Mouse (Mus musculus) liver, embryonic 15.5 days (tissue): Measurements from ENCODE around the gene Foxl1. TPM values are rescaled to one million over a fixed set of nuclear protein-coding genes. Genes with fewer than 3 reads are reported as not detected.

ENCODE experiments used
- ATAC-seq: fragments of 200-750 bp; cut with Nextera tagmentation; 2 replicates; pipeline ENCODE4 v1.8.0; 2017; ENCODE audit warnings: moderate number of reproducible peaks, mild to moderate bottlenecking, moderate library complexity; ENCODE audit not compliant: insufficient read depth
- H3K27ac ChIP-seq: fragments of 300-500 bp; sonication (generic); replicated peaks from 2 replicates; pipeline ENCODE4 v1.5.1; 2015; ENCODE audit warnings: mild to moderate bottlenecking, inconsistent platforms
- H3K27me3 ChIP-seq: fragments of 300-500 bp; sonication (generic); 2 replicates; pipeline ENCODE4 v1.6.1; 2015; ENCODE audit warnings: mild to moderate bottlenecking, inconsistent platforms
- H3K36me3 ChIP-seq: fragments of 300-500 bp; sonication (generic); replicated peaks from 2 replicates; pipeline ENCODE4 v1.6.1; 2015; ENCODE audit warnings: moderate library complexity, mild to moderate bottlenecking, inconsistent platforms
- H3K4me1 ChIP-seq: fragments of 300-500 bp; sonication (generic); replicated peaks from 2 replicates; pipeline ENCODE4 v1.6.1; 2015; ENCODE audit warnings: inconsistent platforms
- H3K4me2 ChIP-seq: fragments of 300-500 bp; sonication (generic); 2 replicates; pipeline ENCODE4 v1.6.1; 2015; ENCODE audit warnings: moderate library complexity, mild to moderate bottlenecking, inconsistent platforms
- H3K4me3 ChIP-seq: fragments of 300-500 bp; sonication (generic); replicated peaks from 2 replicates; pipeline ENCODE4 v1.5.1; 2015; ENCODE audit warnings: mild to moderate bottlenecking, inconsistent platforms
- H3K9ac ChIP-seq: fragments of 300-500 bp; sonication (generic); 2 replicates; pipeline ENCODE4 v1.6.1; 2015; ENCODE audit warnings: moderate library complexity, mild to moderate bottlenecking, inconsistent platforms
- H3K9me3 ChIP-seq: fragments of 300-500 bp; sonication (generic); replicated peaks from 2 replicates; pipeline ENCODE4 v1.6.1; 2016; ENCODE audit warnings: inconsistent platforms
- WGBS: fragments of 180-500 bp; shearing (Covaris S2); methylation state at CpG from one replicate; pipeline ENCODE4 v1.1.7; 2015; ENCODE audit warnings: mixed read lengths; ENCODE audit not compliant: insufficient replicate concordance; 5-methylcytosine and 5-hydroxymethylcytosine counted together
- polyA plus RNA-seq: library from polyadenylated mRNA; unstranded; fragments of >200 nt; fragmentation: Nextera tagmentation; extraction: Ambion mirVana; gene quantifications from 2 replicates; pipeline ENCODE4 v1.2.1, GENCODE M21; 2015

The Foxl1 gene
- 0.09 and 0.12 TPM in 2 replicates for polyA plus RNA-seq

DNA sequence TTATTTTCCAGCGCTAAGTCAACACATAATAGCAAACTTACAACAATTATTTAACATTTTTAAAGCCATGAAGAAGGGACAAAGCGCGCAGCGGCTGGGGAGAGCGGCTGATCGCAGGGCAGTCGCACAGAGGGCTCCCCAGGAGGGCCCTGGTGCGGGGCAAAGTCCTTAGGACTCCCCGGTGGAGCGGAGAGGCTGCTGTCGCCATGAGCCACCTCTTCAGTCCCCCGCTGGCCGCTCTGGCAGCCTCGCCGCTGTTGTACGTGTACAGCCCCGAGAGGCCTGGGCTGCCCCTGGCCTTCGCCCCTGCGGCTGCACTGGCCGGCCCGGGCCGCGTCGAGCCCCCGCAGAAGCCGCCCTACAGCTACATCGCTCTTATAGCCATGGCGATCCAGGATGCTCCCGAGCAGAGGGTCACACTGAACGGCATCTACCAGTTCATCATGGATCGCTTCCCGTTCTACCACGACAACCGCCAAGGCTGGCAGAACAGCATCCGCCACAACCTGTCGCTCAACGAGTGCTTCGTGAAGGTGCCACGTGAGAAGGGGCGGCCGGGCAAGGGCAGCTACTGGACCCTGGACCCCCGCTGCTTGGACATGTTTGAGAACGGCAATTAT lies at the start of gene Foxl1:
Gene Foxl1 (plus strand): TSS at position 185 of the 620 bp plus-strand sequence.
- H3K36me3 ChIP-seq = no peaks in the 10 kb centered on the region
- no peak for ATAC-seq
- H3K4me2 ChIP-seq = no peak within 1 kb of the TSS
- H3K4me3 ChIP-seq = no peak within 1 kb of the TSS
- peaks cover 91% of the 10 kb centered on the region for H3K27me3 ChIP-seq
- no peak within 1 kb of the TSS for H3K27ac ChIP-seq
- WGBS = 3% methylated on average over 43 of the region's 43 CpGs
- no peak within 1 kb of the TSS for H3K9ac ChIP-seq
- H3K9me3 ChIP-seq = no peaks in the 10 kb centered on the region
- H3K4me1 ChIP-seq = peaks cover 10% of the 10 kb centered on the region; the same call in 1 of the 2 replicates

DNA sequence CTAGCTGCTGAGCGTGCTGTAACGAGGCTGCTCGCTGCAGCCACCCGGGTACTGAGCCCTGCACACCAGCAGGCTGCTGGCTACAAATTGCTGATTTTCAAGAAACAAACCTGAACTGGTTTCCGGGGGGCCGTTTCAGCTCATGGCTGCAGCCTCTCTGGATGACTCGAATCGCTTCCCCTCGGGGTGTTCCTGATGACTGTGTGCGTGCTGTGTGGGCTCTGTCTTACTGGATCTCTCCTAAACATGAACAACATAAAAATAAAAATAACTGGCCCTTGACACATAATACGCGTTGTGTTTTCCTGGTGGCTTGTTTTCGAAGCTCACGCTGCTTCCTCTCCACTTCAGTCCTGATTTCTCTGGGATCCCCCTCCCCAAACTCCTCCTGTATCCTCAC lies 49.0 kb upstream of the Foxl1 start:
- Histone ChIP-seq H3K4me2 (no peak overlapping the region), H3K36me3 (no peaks in the 10 kb centered on the region), H3K27me3 (peaks cover 100% of the 10 kb centered on the region), H3K4me3 (no peak overlapping the region), H3K9me3 (no peaks in the 10 kb centered on the region), H3K27ac (no peak overlapping the region), H3K9ac (no peak overlapping the region), H3K4me1 (peaks cover 6% of the 10 kb centered on the region)
- no peak for ATAC-seq
- WGBS = 15% methylated on average over 14 of the region's 14 CpGs

DNA sequence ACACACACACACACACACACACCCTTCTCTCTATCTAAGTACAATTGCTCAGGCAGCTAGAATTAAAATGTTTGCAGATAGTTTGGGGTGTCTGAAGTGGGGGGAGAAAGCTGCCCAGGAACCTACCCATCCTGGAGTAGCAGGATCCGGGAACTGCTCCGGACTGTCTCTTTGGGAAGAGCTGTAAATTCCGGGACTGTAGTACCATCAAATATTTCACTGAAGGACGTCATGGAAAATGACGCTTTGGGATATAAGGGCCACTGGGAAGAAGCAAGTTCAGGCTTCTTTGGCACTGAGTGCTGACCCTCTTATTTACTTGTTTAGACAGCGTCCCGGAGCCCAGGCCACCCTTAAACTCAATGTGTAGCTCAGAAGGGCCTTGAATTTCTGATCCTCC lies 48.5 kb upstream of the Foxl1 start:
- Histone ChIP-seq H3K27me3 (peaks cover 100% of the 10 kb centered on the region), H3K4me1 (peaks cover 6% of the 10 kb centered on the region), H3K9ac (no peak overlapping the region), H3K27ac (no peak overlapping the region), H3K4me2 (no peak overlapping the region), H3K36me3 (no peaks in the 10 kb centered on the region), H3K4me3 (no peak overlapping the region), H3K9me3 (no peaks in the 10 kb centered on the region)
- WGBS = 11% methylated on average over 7 of the region's 7 CpGs
- ATAC-seq = no peak

DNA sequence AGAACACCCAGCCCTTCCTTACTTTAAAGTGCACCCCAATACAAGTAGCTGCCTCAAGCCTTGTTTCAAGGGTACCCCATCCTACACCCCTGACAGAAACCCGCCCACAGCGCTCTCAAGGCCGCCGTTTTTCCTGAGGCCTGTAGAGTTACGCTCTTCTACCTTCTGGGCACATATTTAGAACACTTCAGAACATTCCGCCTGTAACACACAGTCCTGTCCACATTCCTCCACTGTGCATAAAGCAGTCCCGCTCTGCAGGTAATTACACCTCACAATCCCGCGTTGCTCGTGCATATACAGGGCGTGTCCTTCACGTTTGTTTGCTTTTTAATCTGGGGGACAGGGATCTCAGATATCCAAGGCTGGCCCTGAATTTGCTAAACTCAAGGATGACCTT lies 47.8 kb upstream of the Foxl1 start:
- no peak for ATAC-seq
- Histone ChIP-seq H3K4me3 (no peak overlapping the region), H3K9me3 (no peaks in the 10 kb centered on the region), H3K4me1 (peaks cover 11% of the 10 kb centered on the region), H3K27ac (no peak overlapping the region), H3K9ac (no peak overlapping the region), H3K36me3 (no peaks in the 10 kb centered on the region), H3K4me2 (no peak overlapping the region), H3K27me3 (peaks cover 100% of the 10 kb centered on the region)
- 14% methylated on average over 12 of the region's 12 CpGs for whole genome bisulfite sequencing

DNA sequence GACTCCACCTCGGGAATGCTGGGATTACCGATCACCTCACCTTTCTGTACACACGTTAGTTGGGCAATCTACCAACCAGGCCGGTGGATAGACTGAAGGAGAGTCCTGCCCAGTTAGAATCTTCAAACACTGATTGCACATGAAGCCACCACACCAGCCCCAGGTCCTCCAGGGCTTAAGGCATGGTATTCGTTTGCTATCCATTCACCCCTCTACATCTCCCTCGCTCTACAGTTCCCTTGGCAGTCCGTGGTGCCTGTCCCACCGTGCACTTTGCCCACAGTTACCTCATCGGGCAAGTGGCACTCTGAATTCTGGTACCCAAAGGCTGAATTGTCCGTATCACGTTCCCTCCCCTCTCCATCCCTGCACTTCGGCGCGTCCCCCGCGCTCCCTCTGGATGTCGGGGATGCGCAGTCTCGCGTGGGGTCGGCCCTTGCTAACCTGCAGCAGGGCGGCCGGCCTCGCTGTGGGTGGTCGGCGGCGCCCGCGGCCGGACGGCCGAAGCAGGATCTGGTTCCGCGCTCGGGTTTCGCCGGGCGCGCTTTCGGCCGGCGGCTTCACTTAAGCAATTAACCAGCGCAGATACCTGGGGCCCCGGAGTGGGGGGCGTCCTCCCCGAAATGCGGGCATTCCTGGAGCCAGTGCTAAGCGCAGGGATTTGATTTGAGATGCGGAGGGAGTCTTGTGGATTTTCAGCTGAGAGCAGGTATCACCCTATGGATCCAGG lies 47.2 kb upstream of the Foxl1 start:
- peaks cover 100% of the 10 kb centered on the region for H3K27me3 ChIP-seq
- no peak overlapping the region for H3K27ac ChIP-seq
- H3K36me3 ChIP-seq = no peaks in the 10 kb centered on the region
- H3K9ac ChIP-seq = no peak overlapping the region
- no peaks in the 10 kb centered on the region for H3K9me3 ChIP-seq
- 2% methylated on average over 48 of the region's 49 CpGs for WGBS
- peaks cover 11% of the 10 kb centered on the region for H3K4me1 ChIP-seq
- H3K4me2 ChIP-seq = peak overlapping the region; percentile 13; the same call in 1 of the 2 replicates
- no peak overlapping the region for H3K4me3 ChIP-seq
- ATAC-seq = no peak

DNA sequence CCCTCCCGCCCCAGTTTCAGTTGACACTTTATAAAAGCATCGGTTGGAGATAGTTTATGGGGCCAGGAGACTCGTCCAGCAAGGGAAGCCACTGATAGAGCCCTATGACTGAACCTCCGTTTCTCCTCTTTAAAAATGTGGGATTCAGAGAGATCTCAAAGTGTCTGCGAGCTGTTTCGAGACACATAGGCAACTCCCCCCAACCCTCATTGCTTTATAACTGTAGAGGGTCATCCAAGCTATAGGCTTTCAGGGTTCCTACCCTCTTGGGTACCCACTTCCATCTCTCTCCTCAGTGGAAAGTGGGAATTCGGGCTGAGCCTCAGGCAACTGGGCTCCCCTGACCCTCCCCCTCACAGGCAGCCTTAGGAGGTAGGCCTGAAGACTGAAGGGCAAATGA lies 46.3 kb upstream of the Foxl1 start:
- Histone ChIP-seq H3K4me3 (no peak overlapping the region), H3K9ac (no peak overlapping the region)
- 5% methylated on average over 7 of the region's 7 CpGs for WGBS

DNA sequence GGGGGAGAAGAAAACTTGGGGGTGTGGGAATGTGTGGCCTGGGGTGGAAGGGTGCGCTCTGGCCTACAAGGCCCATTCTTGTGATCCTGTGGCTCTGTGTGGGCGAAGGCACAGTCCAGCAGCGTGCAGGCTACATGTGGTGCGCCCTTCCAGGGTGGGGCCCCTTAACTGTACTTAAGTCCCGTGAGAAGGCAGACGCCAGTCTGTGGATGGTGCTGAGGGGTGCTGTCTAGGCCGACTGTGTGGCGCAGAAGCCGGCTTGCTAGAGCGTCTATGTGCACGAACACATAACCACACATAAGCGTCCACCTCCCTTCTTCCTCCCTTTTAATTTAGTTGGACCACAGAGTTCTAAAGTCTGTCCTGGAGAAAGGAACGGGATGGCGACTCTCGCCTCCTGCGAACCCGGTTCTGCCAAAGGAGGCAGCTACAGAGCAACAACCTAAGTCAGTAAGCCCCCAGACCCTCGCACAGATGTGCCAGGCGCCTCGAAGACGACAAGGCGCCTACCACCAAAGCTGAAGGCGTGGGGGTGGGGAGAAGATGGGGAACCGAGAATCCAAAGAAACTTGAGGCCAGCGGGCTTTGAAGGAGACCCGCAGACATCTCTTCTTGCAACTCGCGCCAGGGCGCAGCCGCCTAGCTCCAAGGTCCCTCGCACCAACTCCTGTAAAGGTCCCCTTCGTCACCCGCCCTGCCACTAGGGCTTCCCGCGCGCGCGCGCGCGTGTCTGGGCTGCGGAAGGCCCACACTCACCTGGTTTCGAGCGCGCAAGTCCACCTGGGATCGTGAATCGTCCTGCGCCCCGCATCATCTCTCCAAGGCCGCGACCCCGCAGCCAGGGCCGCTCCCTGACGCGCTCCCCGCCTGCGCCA lies 45.3 kb upstream of the Foxl1 start:
- Histone ChIP-seq H3K4me1 (peaks cover 11% of the 10 kb centered on the region), H3K4me3 (peak overlapping the region; percentile 50), H3K27me3 (peaks cover 100% of the 10 kb centered on the region), H3K9ac (no peak overlapping the region), H3K36me3 (no peaks in the 10 kb centered on the region), H3K4me2 (peak overlapping the region; percentile 65), H3K27ac (no peak overlapping the region; the same call in 1 of the 2 replicates), H3K9me3 (no peaks in the 10 kb centered on the region)
- 2% methylated on average over 57 of the region's 57 CpGs for WGBS
- ATAC-seq = no peak

More for the DNA sequence above, 46.3 kb upstream of the Foxl1 start:
- Histone ChIP-seq H3K27me3 (peaks cover 100% of the 10 kb centered on the region), H3K27ac (no peak overlapping the region), H3K36me3 (no peaks in the 10 kb centered on the region), H3K4me2 (no peak overlapping the region), H3K9me3 (no peaks in the 10 kb centered on the region), H3K4me1 (peaks cover 11% of the 10 kb centered on the region)
- ATAC-seq = no peak

DNA sequence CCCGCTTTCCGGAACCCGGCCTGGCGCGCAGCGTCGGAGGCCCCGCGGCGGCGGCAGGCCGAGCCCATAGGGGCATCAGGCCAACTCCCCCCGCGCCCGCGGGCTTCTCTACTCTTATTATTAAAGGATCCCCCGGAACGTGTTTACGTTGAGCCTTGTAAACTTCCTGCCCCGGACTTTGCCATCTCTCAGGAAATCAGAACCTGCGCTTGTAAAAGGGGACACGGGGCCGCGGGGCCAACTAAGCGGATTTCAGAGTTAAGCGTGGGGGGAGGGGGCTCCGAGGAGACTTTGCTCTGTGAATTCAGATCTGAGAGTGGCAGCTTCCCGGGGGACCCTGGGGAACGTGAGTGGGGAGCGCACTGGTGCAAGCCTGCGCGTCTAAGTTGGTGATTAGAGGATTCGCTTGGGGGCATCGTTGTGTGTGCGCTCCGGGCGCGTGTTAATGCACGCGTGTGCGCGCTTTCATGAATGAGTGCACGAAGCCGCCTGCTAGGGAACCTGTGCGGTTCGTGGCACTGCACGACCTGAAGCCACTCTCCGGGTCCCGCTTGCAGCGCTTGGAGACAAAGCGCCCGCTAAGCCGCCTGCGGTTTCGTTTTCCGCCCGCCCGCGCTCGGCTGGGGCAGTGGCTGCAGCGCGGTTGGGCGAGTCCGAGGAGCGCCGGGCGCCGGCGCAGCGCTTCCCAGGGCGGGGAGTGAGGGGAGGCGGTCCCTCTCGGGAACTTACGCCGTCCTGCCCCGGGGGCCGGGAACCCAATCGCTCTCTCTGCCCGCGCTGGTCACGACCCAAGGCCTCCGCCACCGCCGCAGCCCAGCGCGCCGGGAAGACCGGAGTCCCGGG lies 44.4 kb upstream of the Foxl1 start:
- peak overlapping the region; percentile 65 for H3K4me2 ChIP-seq
- no peaks in the 10 kb centered on the region for H3K36me3 ChIP-seq
- no peak overlapping the region for H3K27ac ChIP-seq
- no peak overlapping the region for H3K9ac ChIP-seq
- peak overlapping the region; percentile 50 for H3K4me3 ChIP-seq
- H3K9me3 ChIP-seq = no peaks in the 10 kb centered on the region
- peaks cover 100% of the 10 kb centered on the region for H3K27me3 ChIP-seq
- peaks cover 11% of the 10 kb centered on the region for H3K4me1 ChIP-seq
- under 1% methylated on average over 89 of the region's 89 CpGs for WGBS
- ATAC-seq = no peak

DNA sequence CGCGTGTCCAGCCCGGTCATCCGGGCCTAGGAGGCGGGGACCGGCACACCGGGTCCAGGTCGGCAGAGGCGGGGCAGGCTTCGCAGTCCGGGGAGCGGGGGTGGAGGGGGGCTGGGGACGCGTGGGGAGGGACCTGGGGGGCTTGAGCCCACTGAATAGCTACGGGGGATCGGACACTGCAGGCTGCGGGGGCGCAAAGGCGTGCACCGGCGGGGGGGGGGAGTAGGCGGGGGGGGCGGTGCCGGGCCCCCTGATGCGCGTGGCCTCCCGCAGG lies 43.9 kb upstream of the Foxl1 start:
- Histone ChIP-seq H3K27ac (no peak overlapping the region), H3K27me3 (peaks cover 100% of the 10 kb centered on the region), H3K36me3 (no peaks in the 10 kb centered on the region), H3K4me1 (peaks cover 11% of the 10 kb centered on the region), H3K9me3 (no peaks in the 10 kb centered on the region), H3K4me3 (peak overlapping the region; percentile 50), H3K9ac (no peak overlapping the region), H3K4me2 (peak overlapping the region; percentile 65)
- no peak for ATAC-seq
- WGBS = 2% methylated on average over 17 of the region's 27 CpGs

DNA sequence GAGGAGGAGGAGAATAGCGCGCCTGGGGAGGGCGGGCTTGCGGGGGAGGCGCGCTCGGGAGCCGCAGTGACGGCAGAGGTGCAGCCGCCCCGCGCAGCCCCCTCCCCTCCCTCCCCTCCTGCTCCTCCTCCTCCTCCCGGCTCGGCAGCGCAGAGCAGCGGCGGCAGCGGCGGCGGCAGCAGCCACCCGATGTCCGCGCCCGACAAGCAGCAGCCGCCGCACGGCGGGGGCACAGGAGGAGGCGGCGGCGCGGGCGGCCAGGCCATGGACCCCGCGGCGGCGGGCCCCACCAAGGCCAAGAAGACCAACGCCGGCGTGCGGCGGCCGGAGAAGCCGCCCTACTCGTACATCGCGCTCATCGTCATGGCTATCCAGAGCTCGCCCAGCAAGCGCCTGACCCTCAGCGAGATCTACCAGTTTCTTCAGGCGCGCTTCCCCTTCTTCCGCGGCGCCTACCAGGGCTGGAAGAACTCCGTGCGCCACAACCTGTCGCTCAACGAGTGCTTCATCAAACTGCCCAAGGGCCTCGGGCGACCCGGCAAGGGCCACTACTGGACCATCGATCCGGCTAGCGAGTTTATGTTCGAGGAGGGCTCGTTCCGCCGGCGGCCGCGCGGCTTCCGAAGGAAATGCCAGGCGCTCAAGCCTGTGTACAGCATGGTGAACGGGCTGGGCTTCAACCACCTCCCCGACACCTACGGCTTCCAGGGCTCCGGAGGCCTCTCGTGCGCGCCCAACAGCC lies 43.4 kb upstream of the Foxl1 start, which contains the start of gene Foxf1:
Gene Foxf1 (plus strand): TSS at position 177 of the 742 bp plus-strand sequence.
- Histone ChIP-seq H3K27ac (no peak within 1 kb of the TSS), H3K4me3 (peak within 1 kb of the TSS; percentile 50), H3K9ac (no peak within 1 kb of the TSS), H3K27me3 (peaks cover 100% of the 10 kb centered on the region), H3K9me3 (no peaks in the 10 kb centered on the region), H3K36me3 (no peaks in the 10 kb centered on the region), H3K4me2 (peak within 1 kb of the TSS; percentile 65), H3K4me1 (peaks cover 11% of the 10 kb centered on the region)
- WGBS = under 1% methylated on average over 55 of the region's 83 CpGs
- ATAC-seq = no peak
